Mouse (Mus musculus): ENCODE results near the gene Smim24. TPM values are rescaled to one million over a fixed set of nuclear protein-coding genes. Genes with fewer than 3 reads are reported as not detected.

Smim24 gene
- total and polyA plus RNA-seq, 3 experiments: 1.4 to 5.4 (median 1.6) TPM

GRCm38 (mm10) chr10:81365672-81366476 lies 27.0 kb upstream of the Smim24 start, which contains the start of gene 4930404N11Rik:
4930404N11Rik (minus strand) TSS chr10:81365816.
- no peak for DNase-seq

- no peak for DNase-seq
Observed at GRCm38 (mm10) chr10:81366477-81367206, 26.2 kb upstream of the Smim24 start.

- DNase-seq: no peak
Observed at GRCm38 (mm10) chr10:81367207-81367495, 25.7 kb upstream of the Smim24 start.

- DNase-seq: no peak
Observed at GRCm38 (mm10) chr10:81375322-81375721, 17.5 kb upstream of the Smim24 start.

GRCm38 (mm10) chr10:81376561-81377361 lies 16.1 kb upstream of the Smim24 start:
- DNase-seq: no peak

- DNase-seq: no peak
Observed at GRCm38 (mm10) chr10:81377362-81377664, 15.5 kb upstream of the Smim24 start.

- DNase-seq: peak; percentile 70
Observed at GRCm38 (mm10) chr10:81377793-81378552, 14.9 kb upstream of the Smim24 start, which contains the start of gene Fzr1. Fzr1 (minus strand) TSS chr10:81378516.

GRCm38 (mm10) chr10:81378553-81379182 lies 14.2 kb upstream of the Smim24 start:
- DNase-seq: peak; percentile 100

GRCm38 (mm10) chr10:81379183-81379553 lies 13.7 kb upstream of the Smim24 start:
- no peak for DNase-seq

GRCm38 (mm10) chr10:81379809-81380378 lies 13.0 kb upstream of the Smim24 start:
- no peak for DNase-seq

GRCm38 (mm10) chr10:81382039-81382438 lies 10.8 kb upstream of the Smim24 start:
- no peak for DNase-seq

- peak; percentile 97 for DNase-seq
Observed at GRCm38 (mm10) chr10:81383802-81384604, 8.8 kb upstream of the Smim24 start, which contains the start of the genes Dohh and Gm48551. Dohh (plus strand) TSS chr10:81384428. Gm48551 (plus strand) TSS chr10:81384466.

GRCm38 (mm10) chr10:81384605-81384982 lies 8.3 kb upstream of the Smim24 start:
- DNase-seq: no peak

GRCm38 (mm10) chr10:81385603-81386306 lies 7.1 kb upstream of the Smim24 start:
- DNase-seq: no peak

GRCm38 (mm10) chr10:81387716-81388115 lies 5.1 kb upstream of the Smim24 start:
- DNase-seq: no peak

GRCm38 (mm10) chr10:81388505-81389055 lies 4.3 kb upstream of the Smim24 start, which contains the start of gene Gm48552:
Gm48552 (plus strand) TSS chr10:81389005.
- no peak for DNase-seq

GRCm38 (mm10) chr10:81389373-81389772 lies 3.5 kb upstream of the Smim24 start:
- peak; percentile 73 for DNase-seq

GRCm38 (mm10) chr10:81389801-81390677 lies 2.8 kb upstream of the Smim24 start:
- DNase-seq: peak; percentile 78
